Mouse (Mus musculus) c-Kit-positive CD71-negative TER-119-negative erythroid progenitor cells, embryonic 14.5 days (primary cell): ENCODE results near the gene Tcf25.
A peak's percentile ranks its signal among the peaks of the same experiment; 100 is the strongest.

Experiments used
- DNase-seq: peaks from one replicate; pipeline ENCODE4 v3.0.0-alpha.2; 2013; ENCODE audit warnings: low read depth

Tcf25 gene

DNA sequence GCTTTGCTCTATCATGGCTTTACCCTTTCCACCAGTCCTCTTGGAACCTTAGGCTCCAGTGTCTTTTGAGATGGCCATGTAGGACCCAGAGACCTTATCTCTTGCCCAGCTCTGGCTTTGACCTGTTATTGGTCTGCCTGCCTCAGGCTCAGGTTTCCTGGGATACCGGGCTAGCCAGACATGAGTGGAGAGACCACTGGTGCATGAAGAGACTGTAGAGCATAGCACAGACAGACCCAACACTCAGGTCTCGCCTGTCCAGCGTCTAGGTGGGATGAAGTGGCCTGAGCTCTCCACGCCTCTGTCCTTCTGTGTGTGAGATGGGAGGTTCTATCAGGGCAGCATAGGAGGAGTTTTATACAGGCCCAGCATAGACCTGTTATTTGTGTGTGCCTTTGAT is 24.5 kb upstream of the Tcf25 start:
- no peak for DNase-seq

DNA sequence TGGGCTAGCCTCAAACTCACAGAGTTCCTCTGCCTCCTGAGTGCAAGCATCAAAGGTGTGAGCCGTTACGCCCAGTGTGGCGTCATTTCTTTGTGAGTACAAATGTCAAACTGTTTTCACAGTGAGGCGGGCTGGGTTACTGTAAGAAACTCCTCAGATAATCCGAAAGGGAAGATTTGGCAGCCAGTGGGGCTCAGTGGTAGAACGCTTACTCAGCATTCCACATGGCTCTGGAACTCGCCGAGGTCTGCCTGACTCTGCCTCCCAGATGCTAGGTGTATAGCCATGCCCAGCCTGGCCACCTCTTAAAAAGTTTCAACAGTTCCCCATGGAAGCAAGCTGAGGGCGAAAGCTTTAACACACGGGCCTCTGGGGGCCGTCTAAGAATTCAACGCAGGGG is 21.4 kb upstream of the Tcf25 start:
- DNase-seq = no peak

DNA sequence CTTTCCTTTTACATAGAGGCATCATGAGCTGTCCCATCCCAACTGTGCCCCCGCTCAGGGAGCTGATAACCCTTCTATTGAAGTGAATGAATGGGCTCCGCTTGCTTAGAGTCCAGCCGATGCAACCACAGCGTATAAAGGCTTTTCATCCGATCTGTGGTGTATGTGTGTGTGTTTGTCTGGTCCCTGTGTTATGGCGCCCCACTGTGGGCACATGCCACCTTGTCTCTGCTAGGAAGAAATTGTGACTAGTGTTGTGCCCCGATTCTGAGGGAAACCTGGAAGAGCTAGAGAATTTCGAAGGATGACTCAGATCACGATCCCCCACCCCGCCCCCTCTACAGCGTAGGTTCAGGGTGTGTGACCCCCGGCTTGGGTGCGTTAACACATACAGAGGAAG is 20.8 kb upstream of the Tcf25 start:
- DNase-seq = peak; percentile 25

DNA sequence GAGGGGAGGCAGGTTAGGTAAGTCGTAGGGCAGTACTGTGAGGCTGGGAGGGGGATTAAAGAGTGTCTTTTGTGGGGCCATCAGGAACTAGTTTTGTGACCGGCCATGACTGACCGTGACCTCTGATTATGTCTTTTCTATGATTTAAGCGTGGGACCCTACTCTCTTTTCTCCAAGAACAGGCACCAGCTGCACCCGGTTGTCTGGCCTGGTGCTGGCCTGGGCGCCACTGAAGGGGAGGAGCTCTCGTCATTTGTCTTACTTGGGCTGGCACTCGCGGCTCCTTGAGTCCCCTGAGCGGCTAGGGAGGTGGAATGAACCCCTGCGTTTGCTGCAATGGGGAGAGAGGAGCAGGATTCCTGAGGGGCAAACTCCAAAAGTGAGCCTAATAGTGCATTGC is 20.3 kb upstream of the Tcf25 start:
- no peak for DNase-seq

DNA sequence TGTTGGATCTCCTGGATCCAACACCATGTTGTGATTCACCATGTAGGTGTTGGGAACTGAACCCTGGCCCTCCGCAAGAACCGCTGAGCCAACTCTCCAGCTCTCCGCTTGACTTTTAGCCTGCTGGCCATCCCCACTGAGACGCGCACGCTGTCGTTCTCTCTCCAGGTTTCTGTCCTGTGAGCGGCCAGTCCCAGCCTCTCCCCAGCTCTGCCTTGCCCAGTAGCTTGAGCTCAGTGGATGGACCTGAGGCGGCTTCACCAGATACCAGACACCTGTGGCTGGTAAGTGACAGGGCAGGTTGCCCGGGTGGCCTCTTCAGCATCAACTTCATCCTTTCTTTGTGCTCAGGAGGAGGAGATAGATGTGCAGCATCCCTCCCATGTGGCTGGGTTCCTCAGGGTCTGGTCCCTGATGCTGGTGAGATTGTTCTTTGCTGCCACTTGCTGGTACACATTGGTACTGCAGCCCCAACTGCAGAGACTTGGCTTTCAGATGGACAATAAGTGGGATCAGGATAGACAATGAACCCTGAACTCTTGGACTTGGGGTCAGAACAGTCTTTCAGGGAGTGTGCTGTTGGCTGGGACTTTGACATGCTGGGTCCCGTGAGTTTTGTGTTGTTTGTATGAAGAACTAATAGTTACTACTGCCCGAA is 12.3 kb upstream of the Tcf25 start:
- peak; percentile 74 for DNase-seq

DNA sequence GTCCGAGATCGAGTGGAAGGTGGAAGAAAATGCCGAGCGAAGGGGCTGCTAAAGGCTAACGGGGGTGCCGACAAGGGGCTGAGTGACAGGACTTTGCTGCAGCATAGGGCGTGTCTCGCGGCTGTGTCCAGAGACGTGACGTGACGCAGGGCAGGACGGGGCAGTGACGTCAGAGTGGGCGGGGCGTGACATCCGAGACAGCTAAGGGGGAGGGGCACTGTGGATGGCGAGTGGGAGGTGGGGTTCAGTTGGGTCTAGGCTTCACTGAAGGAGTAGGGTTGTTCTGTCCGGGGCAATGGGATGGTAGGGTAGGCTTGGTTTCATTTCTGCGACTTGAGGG is 656 bp downstream of the Tcf25 start:
- DNase-seq = peak; percentile 81

DNA sequence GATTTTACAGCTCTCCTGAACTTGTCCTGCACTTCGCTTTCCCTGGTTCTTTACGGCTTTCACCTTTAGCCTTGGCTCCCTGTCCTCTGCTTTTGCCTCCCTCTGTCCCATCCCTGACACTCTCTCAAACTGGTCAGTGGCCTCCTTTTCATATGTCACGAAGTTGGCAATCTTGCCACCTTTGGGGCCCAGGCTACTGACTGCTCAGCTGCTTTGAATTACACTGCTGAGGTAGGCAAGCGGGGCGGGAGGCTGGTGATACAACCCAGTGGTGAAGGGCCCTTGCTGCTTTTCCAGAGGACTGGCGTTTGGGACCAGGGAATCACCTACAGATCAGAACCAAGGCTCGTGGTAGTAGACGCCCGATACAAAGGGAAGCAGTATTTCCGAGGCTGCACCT is 2.1 kb downstream of the Tcf25 start:
- DNase-seq = no peak

DNA sequence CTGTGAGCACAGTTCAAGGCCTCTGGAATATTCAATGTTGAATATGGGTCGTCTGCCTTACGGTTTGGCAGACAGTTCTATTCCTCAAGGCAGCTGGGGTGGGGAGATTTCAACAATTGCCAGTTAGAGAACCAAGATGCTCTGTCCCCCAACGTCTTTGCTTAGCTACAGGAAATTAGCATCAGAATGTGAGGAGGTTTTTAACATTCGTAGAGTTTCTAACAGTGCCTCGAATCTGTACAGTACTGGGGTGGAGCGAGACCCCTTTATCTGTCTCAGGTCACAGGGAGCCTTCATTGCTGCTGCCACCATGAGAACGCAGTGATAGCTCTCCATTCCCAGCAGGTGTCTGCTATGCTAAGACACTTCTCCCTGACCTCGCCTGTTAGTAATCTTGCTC is 2.6 kb downstream of the Tcf25 start:
- no peak for DNase-seq

DNA sequence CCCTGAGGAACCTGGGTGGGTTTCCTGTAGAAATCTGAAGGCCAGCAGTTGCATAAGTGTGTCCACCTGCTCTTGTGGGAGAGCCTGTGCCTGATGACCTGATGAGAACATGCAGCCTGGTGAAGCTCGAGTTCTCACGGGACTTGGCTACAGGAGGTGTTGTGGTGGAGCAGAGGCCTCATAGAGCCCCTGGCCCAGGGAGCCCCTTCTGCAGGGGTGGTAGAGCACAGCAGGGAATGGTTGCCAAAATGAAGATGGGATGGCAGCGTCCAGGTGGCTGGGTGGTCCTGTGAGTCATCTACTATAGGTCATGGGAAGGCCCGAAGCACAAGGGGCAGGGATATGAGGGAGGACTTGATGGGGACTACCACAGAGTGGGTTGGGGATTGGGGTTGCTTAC is 8.2 kb downstream of the Tcf25 start:
- DNase-seq = no peak

DNA sequence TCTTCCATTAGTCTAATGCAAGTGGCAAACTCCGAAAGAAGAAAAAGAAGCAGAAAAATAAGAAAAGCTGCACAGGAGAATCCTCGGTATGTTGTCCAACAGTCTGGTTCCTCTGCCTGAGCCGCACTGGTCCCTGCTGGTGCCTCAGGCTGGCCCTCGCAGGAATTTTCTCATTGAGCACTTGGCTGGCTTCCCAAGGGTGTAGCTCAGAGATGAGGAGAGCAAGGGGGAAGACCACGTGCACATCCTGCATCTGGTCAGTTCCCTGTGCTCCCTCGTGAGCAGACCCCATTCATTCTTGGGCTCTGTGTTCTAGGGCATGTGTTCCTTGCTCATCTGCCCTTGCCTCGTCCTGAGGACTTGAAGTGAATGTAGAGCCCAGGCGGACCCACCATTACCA is 9.0 kb downstream of the Tcf25 start:
- no peak for DNase-seq

DNA sequence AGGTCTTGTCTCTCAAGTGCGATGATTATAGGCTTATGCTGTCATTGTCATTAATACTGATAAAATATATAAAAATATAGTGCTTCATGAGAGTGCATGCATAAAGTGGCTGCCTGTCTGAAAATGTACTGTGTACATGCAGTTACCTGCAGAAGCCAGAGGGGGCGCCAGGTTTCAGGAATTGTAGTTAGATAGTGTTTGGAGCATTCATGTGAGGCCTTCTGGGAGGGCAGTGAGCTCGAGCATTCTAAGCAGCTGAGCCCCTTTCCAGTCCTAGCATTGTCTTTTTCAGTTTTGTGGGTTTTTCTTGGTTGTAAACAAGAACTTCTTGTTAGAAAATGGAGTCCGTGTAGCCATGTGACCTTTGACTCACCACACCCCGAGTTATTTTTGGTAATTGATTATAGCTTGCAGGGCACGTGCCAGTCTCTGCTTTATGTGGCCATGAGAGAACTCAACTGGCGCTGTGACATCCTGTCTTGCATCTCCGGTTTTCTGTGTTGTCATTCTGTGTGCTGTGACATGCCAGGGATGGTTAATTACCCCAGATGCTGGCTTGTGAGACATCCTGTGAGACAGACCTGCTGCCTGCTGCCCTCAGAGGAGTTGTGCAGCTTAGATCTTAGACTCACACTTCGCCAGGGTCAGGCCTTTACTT is 11.5 kb downstream of the Tcf25 start:
- peak; percentile 32 for DNase-seq

DNA sequence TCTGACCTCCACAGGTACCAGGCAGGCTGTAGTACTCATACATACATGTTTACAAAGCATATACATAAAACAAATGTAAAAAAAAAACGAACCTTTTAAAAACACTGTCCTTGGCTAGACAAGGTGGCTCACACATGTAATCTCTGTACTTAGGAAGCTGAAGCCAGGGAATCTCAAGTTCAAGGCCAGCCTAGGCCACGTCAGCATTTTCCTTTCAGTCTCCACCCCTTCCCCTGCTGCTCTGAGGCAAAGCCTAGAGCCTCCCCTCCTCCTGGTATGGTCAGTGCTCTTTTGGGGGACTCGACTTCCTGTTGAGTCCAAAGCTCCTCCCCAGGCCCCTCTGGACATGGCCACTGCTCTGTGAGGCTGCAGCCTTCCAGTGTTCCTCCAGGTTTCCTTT is 13.5 kb downstream of the Tcf25 start:
- DNase-seq = no peak

DNA sequence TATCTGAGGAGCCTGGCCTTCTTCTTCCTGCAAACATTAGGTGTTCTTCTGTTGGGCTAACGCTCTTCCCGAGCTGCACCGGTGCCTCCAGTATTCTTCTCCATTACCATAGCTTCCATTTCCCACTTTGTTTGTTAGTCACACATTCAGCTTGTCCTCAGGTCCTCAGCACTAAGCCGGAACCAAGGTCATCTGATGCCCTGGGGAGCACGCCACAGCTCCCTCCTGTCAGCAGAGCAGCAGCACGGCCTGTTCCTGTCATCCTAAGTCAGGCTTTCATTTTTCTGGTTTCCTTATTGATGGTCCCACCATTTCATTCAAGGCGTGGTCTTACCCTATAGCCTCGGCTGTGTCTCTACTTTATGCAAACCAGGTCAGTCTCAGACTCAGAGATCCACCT is 14.2 kb downstream of the Tcf25 start:
- DNase-seq = no peak

DNA sequence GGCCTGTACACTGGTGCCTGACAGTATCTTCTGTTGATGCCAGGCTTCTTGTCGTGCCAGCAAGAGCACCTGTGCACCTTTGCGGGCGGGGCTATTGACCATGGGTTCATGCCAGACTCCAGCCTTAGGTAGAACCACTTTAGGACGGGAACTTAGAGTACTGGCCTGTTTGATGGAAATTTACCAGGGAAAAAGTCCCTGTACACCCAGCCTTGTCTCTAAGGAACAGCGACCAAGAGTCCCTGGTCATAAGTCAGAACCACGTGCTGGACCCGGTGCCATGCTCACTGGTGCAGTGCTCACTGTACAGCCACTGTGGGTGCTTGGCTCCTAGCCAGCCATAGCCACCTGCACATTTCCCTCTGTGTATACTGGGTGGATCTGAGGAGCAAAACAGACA is 15.5 kb downstream of the Tcf25 start:
- DNase-seq = no peak

DNA sequence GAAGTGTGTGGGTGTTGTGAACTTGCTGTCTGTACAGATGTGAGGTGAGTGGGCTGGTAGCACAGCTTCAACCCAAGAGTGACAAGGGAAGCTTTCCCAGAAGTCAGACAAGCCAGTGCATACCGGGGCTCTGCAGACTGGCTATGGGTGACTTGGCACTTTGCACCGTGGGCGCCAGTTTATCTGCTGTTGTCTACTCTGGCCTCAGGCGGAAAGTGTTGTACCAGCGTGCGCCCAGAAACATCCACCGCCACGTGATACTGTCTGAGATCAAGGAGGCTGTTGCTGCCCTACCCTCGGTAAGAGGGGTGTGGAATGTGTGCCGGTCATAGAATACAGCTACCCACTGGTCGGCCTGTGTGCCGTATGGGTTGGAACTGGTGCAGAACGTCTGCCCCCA is 24.8 kb downstream of the Tcf25 start:
- no peak for DNase-seq

DNA sequence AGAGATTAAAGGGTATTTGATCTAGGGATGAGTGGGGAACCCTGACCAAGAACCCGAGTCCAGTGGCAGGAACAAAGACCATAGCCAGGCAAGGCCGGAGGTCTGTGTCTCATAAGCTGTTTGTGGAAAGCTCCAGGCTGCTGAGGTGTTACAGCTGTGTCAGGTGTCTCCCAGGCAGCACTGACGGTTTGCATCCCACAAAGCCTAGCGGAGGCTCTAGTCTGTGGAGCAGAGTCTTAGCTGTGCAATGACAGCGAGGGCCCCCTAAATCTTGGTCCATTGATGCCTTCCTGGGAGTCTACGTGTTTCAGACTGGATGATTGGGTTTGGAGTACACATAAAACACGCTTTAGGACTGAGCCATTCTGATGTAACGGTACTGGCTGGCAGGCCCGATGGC is 28.4 kb downstream of the Tcf25 start:
- DNase-seq = no peak

DNA sequence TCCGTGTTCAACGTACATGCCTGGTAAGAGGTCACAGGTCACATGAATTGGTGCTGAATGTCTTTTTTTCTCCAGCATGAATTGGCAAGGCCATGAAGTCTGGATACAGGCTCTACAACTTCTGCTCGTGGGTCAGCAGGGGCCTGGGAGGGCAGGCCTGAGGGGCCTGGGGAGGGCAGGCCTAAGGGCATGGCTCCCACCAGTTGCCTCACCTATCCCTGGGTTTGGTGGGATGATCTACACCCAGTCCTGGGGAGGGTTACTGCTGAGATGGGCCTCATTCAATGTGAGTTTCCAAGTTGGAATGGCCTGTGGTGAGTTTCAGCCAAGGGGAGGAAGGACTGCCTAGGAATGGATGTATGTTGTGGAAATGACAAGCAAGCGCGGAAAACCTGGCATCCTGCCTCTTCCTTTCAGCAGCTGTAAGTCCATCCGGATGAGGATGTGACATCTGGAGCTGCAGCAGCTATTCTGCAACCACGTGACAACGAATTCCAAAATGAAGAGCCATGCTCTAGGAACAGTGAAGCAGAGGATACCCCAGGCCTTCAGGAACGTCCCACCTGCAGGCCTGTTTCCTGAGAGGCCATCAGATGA is 29.3 kb downstream of the Tcf25 start:
- DNase-seq = no peak

DNA sequence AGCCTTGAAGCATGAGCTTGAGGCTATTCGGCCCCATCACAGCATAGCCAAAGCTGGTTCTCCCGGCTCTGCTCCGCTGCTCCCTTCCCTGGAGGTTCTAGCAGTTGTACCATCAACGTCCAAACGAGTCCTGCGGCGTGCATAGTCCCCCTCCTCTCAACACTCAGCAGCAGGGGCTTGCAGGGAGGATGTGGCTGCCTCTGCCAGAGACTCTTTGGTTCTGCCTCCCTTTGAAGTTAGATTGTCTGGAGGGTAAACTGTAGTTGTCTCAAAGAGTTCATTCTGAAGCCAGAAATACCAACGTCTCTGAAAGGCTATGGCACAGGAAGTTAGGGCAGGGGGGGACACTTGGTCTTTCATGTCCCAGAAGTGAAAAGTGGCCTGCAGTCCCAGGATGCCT is 31.0 kb downstream of the Tcf25 start:
- no peak for DNase-seq

DNA sequence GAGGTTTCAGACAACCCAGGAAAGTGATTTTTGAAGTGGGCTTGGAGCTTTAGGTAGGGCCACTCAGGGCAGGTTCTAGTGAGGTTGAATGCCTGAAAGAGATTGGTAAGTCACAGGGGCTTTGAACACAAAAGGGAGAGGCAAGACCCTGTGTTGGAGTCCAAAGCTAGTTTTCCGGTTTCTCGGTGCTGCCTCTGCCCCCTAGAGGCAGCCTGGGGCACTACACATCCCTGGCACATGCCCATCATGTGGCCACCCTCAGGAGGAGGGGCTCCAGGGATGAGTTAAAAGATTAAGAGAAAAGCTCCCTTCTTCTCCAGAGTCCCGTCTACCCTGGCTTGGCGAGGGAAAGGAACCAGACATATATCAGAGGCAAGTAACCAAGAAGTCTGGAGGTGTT is 33.2 kb downstream of the Tcf25 start, which contains the start of gene Mc1r:
Gene Mc1r (plus strand): TSS at position 322 of the 400 bp plus-strand sequence.
- peak; percentile 64 for DNase-seq

DNA sequence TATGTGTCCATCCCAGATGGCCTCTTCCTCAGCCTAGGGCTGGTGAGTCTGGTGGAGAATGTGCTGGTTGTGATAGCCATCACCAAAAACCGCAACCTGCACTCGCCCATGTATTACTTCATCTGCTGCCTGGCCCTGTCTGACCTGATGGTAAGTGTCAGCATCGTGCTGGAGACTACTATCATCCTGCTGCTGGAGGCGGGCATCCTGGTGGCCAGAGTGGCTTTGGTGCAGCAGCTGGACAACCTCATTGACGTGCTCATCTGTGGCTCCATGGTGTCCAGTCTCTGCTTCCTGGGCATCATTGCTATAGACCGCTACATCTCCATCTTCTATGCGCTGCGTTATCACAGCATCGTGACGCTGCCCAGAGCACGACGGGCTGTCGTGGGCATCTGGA is 34.1 kb downstream of the Tcf25 start:
- DNase-seq = no peak

DNA sequence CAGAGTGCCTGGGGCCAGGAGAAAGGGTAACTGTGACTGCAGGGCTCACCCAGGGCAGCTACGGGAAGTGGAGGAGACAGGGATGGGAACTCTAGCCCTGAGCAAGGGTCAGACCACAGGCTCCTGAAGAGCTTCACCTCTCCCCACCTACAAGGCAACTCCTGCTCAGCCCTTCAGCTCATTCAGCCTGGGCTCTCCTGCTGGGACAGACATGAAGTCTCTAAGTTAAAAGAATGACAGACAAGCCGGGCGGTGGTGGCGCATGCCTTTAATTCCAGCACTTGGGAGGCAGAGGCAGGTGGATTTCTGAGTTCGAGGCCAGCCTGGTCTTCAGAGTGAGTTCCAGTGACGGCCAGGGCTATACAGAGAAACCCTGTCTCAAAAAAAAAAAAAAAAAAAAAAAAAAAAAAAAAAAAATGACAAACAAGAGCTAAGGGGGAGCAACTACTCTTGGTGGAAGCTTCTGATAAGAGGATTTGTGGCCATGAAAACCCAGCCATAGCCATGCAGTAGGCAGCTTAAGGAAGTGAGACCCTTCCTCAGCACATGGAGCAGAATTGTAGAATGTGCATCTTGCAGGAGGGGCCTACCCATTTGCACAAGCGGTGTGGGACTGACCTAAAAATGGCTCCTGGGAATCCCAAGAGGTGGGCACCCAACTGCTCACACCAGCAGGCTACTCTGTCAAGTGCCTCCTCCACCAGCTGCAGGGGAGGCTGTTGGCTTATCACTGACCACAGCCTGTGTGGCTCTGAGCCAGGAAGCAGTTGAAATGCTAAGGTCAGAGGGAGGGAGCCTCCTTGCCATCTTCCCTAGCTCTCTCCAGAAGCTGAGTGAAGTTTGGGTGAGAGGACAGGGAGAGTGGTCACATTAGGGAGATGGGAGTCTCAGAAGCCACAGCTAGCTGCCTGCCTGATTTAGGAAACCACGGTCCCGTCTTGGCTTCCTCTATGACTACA is 35.3 kb downstream of the Tcf25 start:
- DNase-seq = no peak

DNA sequence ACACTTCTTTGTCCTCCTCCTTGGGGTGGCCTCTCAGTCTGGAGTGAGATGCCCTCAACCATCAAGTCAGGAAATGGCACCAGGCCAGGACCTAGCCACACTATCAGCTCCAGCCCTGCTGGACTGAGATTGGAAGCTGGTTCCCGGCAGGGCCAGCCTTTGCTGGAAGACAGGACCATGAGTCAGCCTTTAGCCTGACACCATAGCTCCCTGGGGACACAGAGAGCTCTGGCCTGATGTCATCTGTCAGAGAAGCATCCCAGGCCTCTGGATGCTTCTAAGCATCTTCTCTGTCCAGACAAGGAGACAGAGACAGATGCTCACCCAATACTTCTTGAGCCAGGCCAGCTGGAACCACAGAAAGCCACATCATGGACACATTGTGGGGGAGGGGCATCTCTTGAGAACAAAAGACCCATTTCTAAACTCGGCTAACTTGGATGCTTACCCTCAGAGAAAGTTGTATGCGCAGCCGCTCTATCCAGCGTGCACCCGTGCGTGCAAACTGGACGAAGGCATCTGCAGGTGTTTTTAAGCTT is 36.6 kb downstream of the Tcf25 start:
- no peak for DNase-seq
